Mouse (Mus musculus): Measurements from ENCODE around the gene Trim7. TPM values are rescaled to one million over a fixed set of nuclear protein-coding genes. Genes with fewer than 3 reads are reported as not detected.

Gene Trim7
- polyA plus RNA-seq, 1 experiment from 2014 or later, result 1.7 TPM

GRCm38 (mm10) chr11:48798984-48799920 lies 26.7 kb upstream of the Trim7 start:
- Histone ChIP-seq H3K36me3 (ENCODE audit: control insufficient read depth, insufficient read depth, low read length) (peaks cover 17% of the 10 kb centered on the region), H3K4me2 (ENCODE audit: low read depth, low read length) (peak overlapping the region; percentile 97), H3K4me1 (ENCODE audit: control insufficient read depth, insufficient read depth, low read length) (peaks cover 13% of the 10 kb centered on the region), H3K9ac (ENCODE audit: low read length) (peak overlapping the region; percentile 96), H3K9me3 (replicated peaks; ENCODE audit: control insufficient read depth, low read length) (no peaks in the 10 kb centered on the region), H3K27ac (ENCODE audit: low read length) (peak overlapping the region; percentile 99), H3K4me3 (replicated peaks; ENCODE audit: low read length) (peak overlapping the region; percentile 91), H3K27me3 (ENCODE audit: control insufficient read depth, insufficient read depth, low read length) (no peaks in the 10 kb centered on the region)
- 6% methylated on average over 18 of the region's 18 CpGs for WGBS
- peak; percentile 30; the same call in 1 of the 2 replicates for ATAC-seq (ENCODE audit: insufficient read depth, low FRiP score)

- ATAC-seq (ENCODE audit: insufficient read depth, low FRiP score), result peak; percentile 92
Measured at GRCm38 (mm10) chr11:48799921-48800701, 25.8 kb upstream of the Trim7 start, which contains the start of gene Rack1. Rack1 (plus strand) TSS chr11:48800332.

GRCm38 (mm10) chr11:48801831-48802772 lies 23.8 kb upstream of the Trim7 start:
- WGBS, result 67% methylated on average over 17 of the region's 17 CpGs
- peaks cover 37% of the 10 kb centered on the region for H3K36me3 ChIP-seq (ENCODE audit: control insufficient read depth, insufficient read depth, low read length)
- peaks cover 13% of the 10 kb centered on the region for H3K4me1 ChIP-seq (ENCODE audit: control insufficient read depth, insufficient read depth, low read length)
- no peak for ATAC-seq (ENCODE audit: insufficient read depth, low FRiP score)
- H3K4me3 ChIP-seq (replicated peaks; ENCODE audit: low read length), result peak overlapping the region; percentile 91
- H3K9ac ChIP-seq (ENCODE audit: low read length), result peak overlapping the region; percentile 96
- no peaks in the 10 kb centered on the region for H3K27me3 ChIP-seq (ENCODE audit: control insufficient read depth, insufficient read depth, low read length)
- H3K9me3 ChIP-seq (replicated peaks; ENCODE audit: control insufficient read depth, low read length), result no peaks in the 10 kb centered on the region
- H3K4me2 ChIP-seq (ENCODE audit: low read depth, low read length), result peak overlapping the region; percentile 97
- H3K27ac ChIP-seq (ENCODE audit: low read length), result no peak overlapping the region

More at GRCm38 (mm10) chr11:48799921-48800701, 25.8 kb upstream of the Trim7 start, which contains the start of gene Rack1:
- no peaks in the 10 kb centered on the region for H3K9me3 ChIP-seq (replicated peaks; ENCODE audit: control insufficient read depth, low read length)
- peak within 1 kb of the TSS; percentile 99 for H3K27ac ChIP-seq (ENCODE audit: low read length)
- WGBS, result under 1% methylated on average over 47 of the region's 47 CpGs
- peaks cover 26% of the 10 kb centered on the region for H3K36me3 ChIP-seq (ENCODE audit: control insufficient read depth, insufficient read depth, low read length)
- no peaks in the 10 kb centered on the region for H3K27me3 ChIP-seq (ENCODE audit: control insufficient read depth, insufficient read depth, low read length)
- H3K4me1 ChIP-seq (ENCODE audit: control insufficient read depth, insufficient read depth, low read length), result peaks cover 13% of the 10 kb centered on the region
- H3K4me3 ChIP-seq (replicated peaks; ENCODE audit: low read length), result peak within 1 kb of the TSS; percentile 91
- peak within 1 kb of the TSS; percentile 97 for H3K4me2 ChIP-seq (ENCODE audit: low read depth, low read length)
- peak within 1 kb of the TSS; percentile 96 for H3K9ac ChIP-seq (ENCODE audit: low read length)

DNA sequence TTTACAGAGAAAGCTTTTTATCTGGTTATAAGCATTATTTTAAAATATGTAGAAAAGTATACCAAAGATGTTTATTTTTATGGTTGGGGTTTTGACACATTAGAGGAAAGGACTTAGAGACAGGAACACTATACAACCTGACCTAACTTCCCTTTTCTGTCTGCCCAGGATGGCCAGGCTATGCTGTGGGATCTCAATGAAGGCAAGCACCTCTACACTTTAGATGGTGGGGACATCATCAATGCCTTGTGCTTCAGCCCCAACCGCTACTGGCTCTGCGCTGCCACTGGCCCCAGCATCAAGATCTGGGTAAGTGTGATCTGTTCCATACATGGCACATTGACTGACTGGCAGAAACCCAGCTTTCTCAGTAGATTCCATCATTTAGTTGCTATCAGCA lies 22.0 kb upstream of the Trim7 start:
- Histone ChIP-seq H3K36me3 (ENCODE audit: control insufficient read depth, insufficient read depth, low read length) (peaks cover 41% of the 10 kb centered on the region), H3K4me3 (replicated peaks; ENCODE audit: low read length) (no peak overlapping the region), H3K4me2 (ENCODE audit: low read depth, low read length) (no peak overlapping the region), H3K9ac (ENCODE audit: low read length) (no peak overlapping the region), H3K4me1 (ENCODE audit: control insufficient read depth, insufficient read depth, low read length) (peaks cover 13% of the 10 kb centered on the region), H3K27me3 (ENCODE audit: control insufficient read depth, insufficient read depth, low read length) (no peaks in the 10 kb centered on the region), H3K27ac (ENCODE audit: low read length) (no peak overlapping the region), H3K9me3 (replicated peaks; ENCODE audit: control insufficient read depth, low read length) (no peaks in the 10 kb centered on the region)
- no peak for ATAC-seq (ENCODE audit: insufficient read depth, low FRiP score)
- WGBS, result 93% methylated on average over 2 of the region's 2 CpGs

GRCm38 (mm10) chr11:48804922-48805321 lies 21.0 kb upstream of the Trim7 start:
- Histone ChIP-seq H3K27me3 (ENCODE audit: control insufficient read depth, insufficient read depth, low read length) (no peaks in the 10 kb centered on the region), H3K9ac (ENCODE audit: low read length) (no peak overlapping the region), H3K4me1 (ENCODE audit: control insufficient read depth, insufficient read depth, low read length) (peaks cover 13% of the 10 kb centered on the region), H3K9me3 (replicated peaks; ENCODE audit: control insufficient read depth, low read length) (no peaks in the 10 kb centered on the region), H3K4me2 (ENCODE audit: low read depth, low read length) (no peak overlapping the region), H3K27ac (ENCODE audit: low read length) (no peak overlapping the region), H3K36me3 (ENCODE audit: control insufficient read depth, insufficient read depth, low read length) (peaks cover 44% of the 10 kb centered on the region), H3K4me3 (replicated peaks; ENCODE audit: low read length) (no peak overlapping the region)
- ATAC-seq (ENCODE audit: insufficient read depth, low FRiP score), result no peak
- WGBS, result 79% methylated on average over 2 of the region's 2 CpGs

GRCm38 (mm10) chr11:48806856-48807562 lies 18.9 kb upstream of the Trim7 start:
- Histone ChIP-seq H3K27me3 (ENCODE audit: control insufficient read depth, insufficient read depth, low read length) (no peaks in the 10 kb centered on the region), H3K9ac (ENCODE audit: low read length) (no peak overlapping the region), H3K4me2 (ENCODE audit: low read depth, low read length) (no peak overlapping the region), H3K9me3 (replicated peaks; ENCODE audit: control insufficient read depth, low read length) (no peaks in the 10 kb centered on the region), H3K4me1 (ENCODE audit: control insufficient read depth, insufficient read depth, low read length) (peaks cover 5% of the 10 kb centered on the region), H3K4me3 (replicated peaks; ENCODE audit: low read length) (no peak overlapping the region), H3K27ac (ENCODE audit: low read length) (no peak overlapping the region), H3K36me3 (ENCODE audit: control insufficient read depth, insufficient read depth, low read length) (peaks cover 49% of the 10 kb centered on the region)
- 64% methylated on average over 21 of the region's 21 CpGs for WGBS
- peak; percentile 13; the same call in 1 of the 2 replicates for ATAC-seq (ENCODE audit: insufficient read depth, low FRiP score)

DNA sequence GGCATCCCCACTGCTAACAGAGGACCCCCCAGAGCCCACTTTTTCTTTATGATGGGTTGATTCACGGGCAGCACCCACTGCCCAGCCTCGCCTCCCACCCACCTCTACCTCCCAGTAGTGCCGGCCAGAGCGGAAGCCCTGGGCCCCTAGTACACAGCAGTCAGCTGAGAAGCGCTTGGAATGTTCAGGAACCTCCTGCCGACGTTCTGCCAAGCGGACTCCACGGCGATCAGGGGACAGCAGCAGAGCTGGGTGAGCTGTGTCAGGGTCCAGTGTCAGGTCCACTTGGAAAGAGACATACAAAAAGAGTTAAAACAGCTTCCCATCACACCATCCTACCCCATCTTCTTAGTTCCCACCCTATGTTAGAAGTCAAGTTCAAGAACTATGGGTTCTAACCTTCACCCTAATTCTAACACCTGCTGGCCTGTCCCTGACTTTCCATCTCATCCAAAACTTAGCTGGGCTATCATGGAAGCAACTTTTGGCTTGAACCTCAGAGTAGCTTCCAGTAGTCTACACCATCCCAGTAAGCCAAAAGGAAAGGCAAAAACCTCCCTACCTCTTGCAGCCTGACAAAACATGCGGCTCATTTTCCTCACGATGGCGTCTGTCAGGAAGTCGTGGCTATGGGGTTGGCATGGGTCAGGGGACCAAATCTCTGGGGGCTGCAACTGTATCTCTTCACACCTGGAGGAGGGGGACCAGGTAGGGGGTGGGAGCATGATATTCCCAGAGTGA lies 18.2 kb upstream of the Trim7 start:
- H3K4me2 ChIP-seq (ENCODE audit: low read depth, low read length), result no peak overlapping the region
- peaks cover 47% of the 10 kb centered on the region for H3K36me3 ChIP-seq (ENCODE audit: control insufficient read depth, insufficient read depth, low read length)
- no peaks in the 10 kb centered on the region for H3K9me3 ChIP-seq (replicated peaks; ENCODE audit: control insufficient read depth, low read length)
- WGBS, result 64% methylated on average over 14 of the region's 14 CpGs
- no peaks in the 10 kb centered on the region for H3K27me3 ChIP-seq (ENCODE audit: control insufficient read depth, insufficient read depth, low read length)
- ATAC-seq (ENCODE audit: insufficient read depth, low FRiP score), result no peak
- H3K4me1 ChIP-seq (ENCODE audit: control insufficient read depth, insufficient read depth, low read length), result no peaks in the 10 kb centered on the region
- H3K9ac ChIP-seq (ENCODE audit: low read length), result no peak overlapping the region
- H3K27ac ChIP-seq (ENCODE audit: low read length), result no peak overlapping the region
- H3K4me3 ChIP-seq (replicated peaks; ENCODE audit: low read length), result no peak overlapping the region

All from stomach, embryonic 16.5 days (tissue).